Mouse (Mus musculus): ENCODE data around the gene Fyn.

Gene Fyn

GRCm38 (mm10) chr10:39445870-39446269 is 77.2 kb downstream of the Fyn start:
- no peak for DNase-seq (ENCODE audit: low spot score)

GRCm38 (mm10) chr10:39446706-39447105 is 78.1 kb downstream of the Fyn start:
- no peak for DNase-seq (ENCODE audit: low spot score)

GRCm38 (mm10) chr10:39449179-39449578 is 80.5 kb downstream of the Fyn start:
- DNase-seq (ENCODE audit: low spot score), result no peak

- no peak for DNase-seq (ENCODE audit: low spot score)
Measured at GRCm38 (mm10) chr10:39450356-39450755, 81.7 kb downstream of the Fyn start.

- DNase-seq (ENCODE audit: low spot score), result no peak
Measured at GRCm38 (mm10) chr10:39451065-39451464, 82.4 kb downstream of the Fyn start.

GRCm38 (mm10) chr10:39451918-39452624 is 83.4 kb downstream of the Fyn start:
- no peak for DNase-seq (ENCODE audit: low spot score)

- no peak for DNase-seq (ENCODE audit: low spot score)
Measured at GRCm38 (mm10) chr10:39455344-39455743, 86.7 kb downstream of the Fyn start.

- no peak for DNase-seq (ENCODE audit: low spot score)
Measured at GRCm38 (mm10) chr10:39455857-39456620, 87.4 kb downstream of the Fyn start.

- no peak for DNase-seq (ENCODE audit: low spot score)
Measured at GRCm38 (mm10) chr10:39456776-39457175, 88.1 kb downstream of the Fyn start.

- no peak for DNase-seq (ENCODE audit: low spot score)
Measured at GRCm38 (mm10) chr10:39457281-39457680, 88.6 kb downstream of the Fyn start.

GRCm38 (mm10) chr10:39458766-39459699 is 90.4 kb downstream of the Fyn start:
- DNase-seq (ENCODE audit: low spot score), result no peak

- no peak for DNase-seq (ENCODE audit: low spot score)
Measured at GRCm38 (mm10) chr10:39460621-39461020, 92.0 kb downstream of the Fyn start.

GRCm38 (mm10) chr10:39461909-39462308 is 93.3 kb downstream of the Fyn start:
- no peak for DNase-seq (ENCODE audit: low spot score)

GRCm38 (mm10) chr10:39462711-39463110 is 94.1 kb downstream of the Fyn start:
- no peak for DNase-seq (ENCODE audit: low spot score)

- no peak for DNase-seq (ENCODE audit: low spot score)
Measured at GRCm38 (mm10) chr10:39464383-39464782, 95.7 kb downstream of the Fyn start.

GRCm38 (mm10) chr10:39467317-39467716 is 98.7 kb downstream of the Fyn start:
- DNase-seq (ENCODE audit: low spot score), result peak; percentile 14

- no peak for DNase-seq (ENCODE audit: low spot score)
Measured at GRCm38 (mm10) chr10:39467821-39468220, 99.2 kb downstream of the Fyn start.

- DNase-seq (ENCODE audit: low spot score), result no peak
Measured at GRCm38 (mm10) chr10:39468576-39468975, 99.9 kb downstream of the Fyn start.

GRCm38 (mm10) chr10:39469341-39469740 is 100.7 kb downstream of the Fyn start:
- DNase-seq (ENCODE audit: low spot score), result no peak

GRCm38 (mm10) chr10:39470321-39470720 is 101.7 kb downstream of the Fyn start:
- no peak for DNase-seq (ENCODE audit: low spot score)

- no peak for DNase-seq (ENCODE audit: low spot score)
Measured at GRCm38 (mm10) chr10:39471040-39471713, 102.5 kb downstream of the Fyn start.

Measured in urinary bladder, postnatal 25 days (tissue).